Mouse (Mus musculus): ENCODE measurements around the gene Podxl2.
A peak's percentile ranks its signal among the peaks of the same experiment; 100 is the strongest.

Podxl2 gene

GRCm38 (mm10) chr6:88889410-88890042, 14.7 kb upstream of the Podxl2 start:
- DNase-seq (ENCODE audit: low read depth, low spot score) = no peak

DNA sequence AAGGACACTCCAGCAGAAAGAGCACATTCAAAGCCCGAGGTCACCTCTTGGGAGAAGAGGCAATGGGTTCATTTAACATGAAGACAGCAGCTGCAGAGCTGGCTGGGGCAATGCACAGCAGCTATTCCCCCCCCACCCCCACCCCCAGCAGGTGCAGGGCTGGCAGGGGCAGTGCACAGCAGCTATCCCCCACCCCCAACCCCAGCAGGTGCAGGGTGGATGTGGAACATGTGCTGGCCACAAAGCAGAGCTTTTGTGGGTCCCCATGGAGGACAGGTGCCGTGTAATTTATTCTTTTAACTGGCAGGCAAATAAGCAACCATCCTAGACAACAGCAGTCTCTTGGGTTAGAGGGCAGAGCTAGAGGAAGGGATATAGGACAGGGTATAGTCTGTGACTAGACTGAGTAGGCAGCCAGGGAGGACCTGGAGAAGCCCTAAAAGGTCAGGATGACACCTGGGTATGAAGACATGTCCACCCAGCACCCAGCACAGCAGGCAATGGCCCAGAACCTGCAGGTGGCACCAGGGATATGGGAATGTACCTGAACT, 11.6 kb upstream of the Podxl2 start:
- DNase-seq (ENCODE audit: low read depth, low spot score) = no peak

- DNase-seq (ENCODE audit: low read depth, low spot score) = no peak
Measured at GRCm38 (mm10) chr6:88885644-88886416, 11.0 kb upstream of the Podxl2 start.

DNA sequence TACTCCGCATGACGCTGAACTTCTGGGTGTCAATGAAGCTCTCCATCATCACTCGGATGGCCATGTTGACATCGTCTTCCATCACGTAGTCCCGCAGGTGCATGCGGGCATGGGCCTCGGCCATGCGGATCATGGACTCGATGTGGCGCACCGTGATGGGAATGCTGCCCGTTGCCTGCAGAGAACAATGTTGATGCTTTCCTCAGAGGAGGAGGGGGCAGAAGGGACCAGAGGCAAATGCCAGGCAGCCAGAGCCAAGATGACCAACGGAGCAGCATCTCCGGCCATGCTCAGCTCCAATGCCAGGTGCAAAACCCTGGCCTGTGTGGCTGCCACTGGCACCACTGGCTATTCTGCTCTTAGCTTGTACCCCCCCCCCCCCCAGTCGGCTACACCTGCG, 9.8 kb upstream of the Podxl2 start:
- no peak for DNase-seq (ENCODE audit: low read depth, low spot score)

- no peak for DNase-seq (ENCODE audit: low read depth, low spot score)
Measured at GRCm38 (mm10) chr6:88884195-88884594, 9.4 kb upstream of the Podxl2 start.

DNA sequence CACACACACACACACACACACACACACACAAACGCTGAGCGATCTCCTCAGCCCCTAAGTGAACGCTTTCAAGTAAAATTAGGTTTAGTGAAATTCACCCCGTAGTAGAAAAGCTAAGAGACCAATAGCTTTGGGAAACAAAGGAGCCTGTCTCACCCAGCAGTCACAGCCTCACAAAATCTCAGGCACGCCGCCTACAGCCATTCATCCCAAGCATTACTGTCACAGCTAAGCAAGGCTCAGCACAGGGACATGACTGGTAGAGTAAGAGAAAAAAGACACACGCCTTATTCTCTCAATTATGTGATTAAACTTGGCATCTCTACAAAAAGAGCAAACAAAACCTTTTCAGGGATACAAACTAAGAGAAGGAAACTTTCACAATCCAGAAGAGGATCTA, 6.5 kb upstream of the Podxl2 start:
- no peak for DNase-seq (ENCODE audit: low read depth, low spot score)

DNA sequence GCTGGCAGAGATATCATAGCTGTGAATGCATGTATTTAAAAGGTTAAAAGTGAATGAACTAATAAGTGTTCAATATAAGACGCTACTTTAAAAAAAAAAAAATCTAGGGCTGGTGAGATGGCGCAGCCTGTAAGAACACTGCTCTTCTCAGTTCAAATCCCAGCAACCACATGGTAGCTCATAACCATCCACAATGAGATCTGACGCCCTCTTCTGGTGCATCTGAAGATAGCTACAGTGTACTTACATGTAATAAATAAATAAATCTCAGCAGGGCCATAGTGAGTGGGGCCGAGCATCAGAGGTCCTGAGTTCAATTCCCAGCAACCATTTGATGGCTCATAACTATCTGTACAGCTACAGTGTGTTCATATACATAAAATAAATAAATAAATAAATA, 4.6 kb upstream of the Podxl2 start:
- no peak for DNase-seq (ENCODE audit: low read depth, low spot score)

- no peak for DNase-seq (ENCODE audit: low read depth, low spot score)
Measured at GRCm38 (mm10) chr6:88873965-88874867, 628 bp downstream of the Podxl2 start.

- DNase-seq (ENCODE audit: low read depth, low spot score) = no peak
Measured at GRCm38 (mm10) chr6:88872811-88873210, 2.0 kb downstream of the Podxl2 start.

GRCm38 (mm10) chr6:88871546-88871945, 3.3 kb downstream of the Podxl2 start:
- DNase-seq (ENCODE audit: low read depth, low spot score) = peak; percentile 56

DNA sequence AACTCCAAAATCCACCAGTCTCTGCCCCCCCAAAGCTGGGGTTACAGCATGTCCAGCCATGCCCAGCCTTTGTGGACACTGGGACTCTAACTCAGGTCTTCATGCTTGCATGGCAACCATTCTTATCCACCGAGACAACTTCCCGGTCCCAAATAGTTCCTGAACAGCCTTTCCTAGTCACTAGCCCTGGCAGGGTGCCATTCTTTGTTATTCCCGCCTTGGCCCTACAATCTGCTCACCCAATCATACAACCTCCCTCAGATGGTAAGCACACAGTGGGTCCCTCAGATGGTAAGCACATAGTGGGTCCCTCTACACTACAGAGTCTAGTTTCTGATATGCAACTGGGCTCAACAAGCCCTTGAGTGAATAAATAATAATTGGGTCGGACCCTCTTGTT, 4.2 kb downstream of the Podxl2 start:
- no peak for DNase-seq (ENCODE audit: low read depth, low spot score)

DNA sequence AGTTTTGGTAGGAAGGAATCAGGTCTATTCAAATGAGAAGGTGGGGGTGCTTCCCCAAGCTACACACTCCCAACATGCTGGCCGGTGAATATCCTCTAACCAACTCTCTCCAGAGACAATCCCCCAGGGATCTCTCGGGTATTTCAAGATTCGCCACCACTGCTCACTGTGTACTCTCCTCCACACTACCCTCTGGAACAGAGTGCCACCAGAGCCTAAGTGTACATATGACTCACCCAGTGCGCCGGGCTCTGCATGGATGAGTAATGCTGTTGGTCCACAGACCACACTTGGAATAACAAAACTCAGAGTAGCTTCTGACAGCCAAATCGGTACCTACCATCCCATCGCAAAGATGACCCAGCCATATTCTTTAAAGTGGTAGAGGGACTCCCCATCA, 5.4 kb downstream of the Podxl2 start:
- DNase-seq (ENCODE audit: low read depth, low spot score) = no peak

DNA sequence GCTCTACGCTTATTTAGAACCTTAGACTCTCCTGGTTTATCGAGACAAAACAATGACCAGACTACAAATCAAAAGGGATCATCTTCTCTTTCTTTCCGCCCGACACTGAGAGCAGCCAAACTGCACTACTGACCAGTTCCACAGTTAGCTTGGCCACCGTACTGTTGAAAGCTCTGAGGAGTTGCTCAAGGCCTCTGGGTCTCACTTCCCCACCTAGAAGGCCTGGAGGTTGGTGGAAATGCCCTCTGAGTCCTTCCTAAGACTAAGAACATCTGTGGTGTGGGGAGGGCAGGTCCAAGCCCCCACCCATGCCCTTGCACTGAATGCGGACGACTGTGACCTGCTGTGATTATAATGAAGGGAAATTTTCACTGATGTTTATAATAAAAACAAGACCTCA, 9.1 kb downstream of the Podxl2 start:
- no peak for DNase-seq (ENCODE audit: low read depth, low spot score)

- DNase-seq (ENCODE audit: low read depth, low spot score) = no peak
Measured at GRCm38 (mm10) chr6:88860914-88861313, 13.9 kb downstream of the Podxl2 start.

- no peak for DNase-seq (ENCODE audit: low read depth, low spot score)
Measured at GRCm38 (mm10) chr6:88858341-88858740, 16.5 kb downstream of the Podxl2 start.

- no peak for DNase-seq (ENCODE audit: low read depth, low spot score)
Measured at GRCm38 (mm10) chr6:88857830-88858229, 17.0 kb downstream of the Podxl2 start.

DNA sequence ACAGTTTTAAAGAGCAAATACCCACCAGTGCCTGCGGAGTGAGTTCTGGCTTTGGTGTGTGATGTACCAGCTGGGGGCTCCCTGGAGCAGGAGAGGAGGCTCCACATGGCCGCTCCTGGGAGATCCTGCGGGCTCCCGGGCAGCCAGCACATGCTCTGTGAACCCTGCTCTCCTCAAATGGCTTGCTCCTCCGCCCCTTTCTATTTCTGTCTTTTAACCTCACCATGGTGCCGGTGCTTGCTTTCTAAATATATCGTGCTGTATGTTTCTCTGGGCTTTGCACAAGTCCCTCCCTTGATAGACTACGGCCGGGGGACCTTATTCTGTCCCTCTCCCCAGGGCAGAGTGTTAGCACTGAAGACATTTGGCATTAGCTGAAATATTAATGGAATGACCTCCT, 17.6 kb downstream of the Podxl2 start:
- no peak for DNase-seq (ENCODE audit: low read depth, low spot score)

GRCm38 (mm10) chr6:88855636-88856035, 19.2 kb downstream of the Podxl2 start:
- no peak for DNase-seq (ENCODE audit: low read depth, low spot score)

- DNase-seq (ENCODE audit: low read depth, low spot score) = no peak
Measured at GRCm38 (mm10) chr6:88854509-88854908, 20.3 kb downstream of the Podxl2 start.

- no peak for DNase-seq (ENCODE audit: low read depth, low spot score)
Measured at GRCm38 (mm10) chr6:88850034-88850433, 24.8 kb downstream of the Podxl2 start.

GRCm38 (mm10) chr6:88849270-88849669, 25.6 kb downstream of the Podxl2 start:
- no peak for DNase-seq (ENCODE audit: low read depth, low spot score)

DNA sequence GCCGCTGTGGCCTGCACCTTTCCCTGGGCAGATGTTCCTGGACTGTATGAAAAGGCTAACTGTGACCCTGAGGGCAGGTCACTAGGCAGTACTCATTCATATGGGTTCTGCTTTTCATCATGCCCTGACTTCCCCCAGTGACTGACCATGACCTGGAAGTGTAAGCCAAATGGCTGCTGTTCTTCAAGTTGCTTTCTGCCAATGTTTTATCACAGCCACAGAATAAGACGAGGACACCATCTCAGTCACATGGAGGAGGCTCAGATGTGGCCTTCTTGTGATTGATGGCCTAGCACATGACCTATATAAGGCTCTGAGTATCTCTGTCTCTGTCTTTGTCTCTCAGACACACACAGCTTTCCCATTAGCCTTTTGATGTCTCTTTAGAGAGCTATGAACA, 27.3 kb downstream of the Podxl2 start:
- DNase-seq (ENCODE audit: low read depth, low spot score) = no peak

All from brain, embryonic 18.5 days (tissue).